Mouse (Mus musculus): Measurements from ENCODE around the gene Prep. TPM values are rescaled to one million over a fixed set of nuclear protein-coding genes. Genes with fewer than 3 reads are reported as not detected.

Prep gene
- polyA plus RNA-seq, 1 experiment: 35.6 TPM

DNA sequence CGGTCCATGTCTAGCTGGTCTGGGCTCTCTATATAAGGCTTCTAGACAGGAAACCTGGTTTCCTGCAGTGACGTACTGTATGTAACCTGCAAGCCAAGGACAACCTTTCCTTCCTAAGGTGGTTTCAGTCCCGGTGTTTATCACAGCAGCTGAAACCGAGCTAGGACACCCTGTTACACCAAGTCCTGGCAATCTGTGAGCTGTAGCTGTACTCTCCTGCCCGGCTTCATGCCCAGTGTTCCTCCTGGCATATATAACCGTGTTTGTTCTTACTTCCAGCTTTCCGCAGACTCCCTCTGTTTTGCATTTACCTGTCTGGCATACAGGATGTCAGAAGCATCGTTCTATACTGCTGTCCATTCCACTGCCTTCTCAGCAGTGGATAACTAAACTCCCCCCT, 51.4 kb downstream of the Prep start:
- Histone ChIP-seq H3K79me2 (ENCODE audit: control insufficient read depth, insufficient read depth) (no peaks in the 10 kb centered on the region), H3K27me3 (ENCODE audit: control insufficient read depth, insufficient read depth, insufficient read length) (no peaks in the 10 kb centered on the region), H3K4me3 (no peak overlapping the region), H3K4me2 (ENCODE audit: low read depth) (no peak overlapping the region), H3K36me3 (ENCODE audit: control insufficient read depth, insufficient read depth) (peaks cover 76% of the 10 kb centered on the region), H3ac (ENCODE audit: control insufficient read depth, insufficient read length) (no peak overlapping the region)
- no peak for TF ChIP-seq TCF3 (IDR thresholded peaks at IDR 0.05; ENCODE audit: insufficient read length, low read depth)
- TF ChIP-seq CEBPB (IDR thresholded peaks at IDR 0.05; ENCODE audit: insufficient read depth, poor library complexity, severe bottlenecking): no peak
- no peak for TF ChIP-seq POLR2AphosphoS2 (IDR thresholded peaks at IDR 0.05; ENCODE audit: insufficient read length, low read depth)
- TF ChIP-seq USF1 (IDR thresholded peaks at IDR 0.05; ENCODE audit: low read depth): no peak
- no peak for TF ChIP-seq POLR2A (IDR thresholded peaks at IDR 0.05; ENCODE audit: insufficient read length, low read depth)
- no peak for TF ChIP-seq MAX (IDR thresholded peaks at IDR 0.05; ENCODE audit: low read depth)
- no peak for TF ChIP-seq REST (IDR thresholded peaks at IDR 0.05; ENCODE audit: insufficient read depth, insufficient read length)
- no peak for TF ChIP-seq TCF12 (IDR thresholded peaks at IDR 0.05; ENCODE audit: insufficient read depth, poor library complexity, severe bottlenecking)
- TF ChIP-seq SRF (IDR thresholded peaks at IDR 0.05; ENCODE audit: control insufficient read depth, insufficient read length, low read depth): no peak
- no peak for TF ChIP-seq E2F4 (IDR thresholded peaks at IDR 0.05; ENCODE audit: insufficient read depth)

DNA sequence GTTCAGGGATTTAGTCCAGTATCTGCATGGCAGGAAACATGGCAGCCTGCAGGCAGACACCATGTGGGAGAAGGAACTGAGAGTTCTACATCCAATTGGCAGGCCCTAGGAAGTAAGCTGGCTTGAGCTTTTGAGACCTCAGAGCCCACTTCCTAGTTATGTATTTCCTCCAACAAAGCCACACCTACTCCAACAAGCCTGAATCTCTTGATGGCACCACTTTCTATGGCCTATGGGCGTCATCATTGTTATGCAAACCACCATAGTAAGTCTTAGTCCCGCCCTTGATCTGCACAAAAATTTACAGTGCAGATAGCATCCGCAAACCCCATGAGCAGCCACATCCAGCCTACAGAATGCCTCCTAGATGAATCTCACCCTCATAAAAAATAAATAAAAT, 54.6 kb downstream of the Prep start:
- peaks cover 76% of the 10 kb centered on the region for H3K36me3 ChIP-seq (ENCODE audit: control insufficient read depth, insufficient read depth)

DNA sequence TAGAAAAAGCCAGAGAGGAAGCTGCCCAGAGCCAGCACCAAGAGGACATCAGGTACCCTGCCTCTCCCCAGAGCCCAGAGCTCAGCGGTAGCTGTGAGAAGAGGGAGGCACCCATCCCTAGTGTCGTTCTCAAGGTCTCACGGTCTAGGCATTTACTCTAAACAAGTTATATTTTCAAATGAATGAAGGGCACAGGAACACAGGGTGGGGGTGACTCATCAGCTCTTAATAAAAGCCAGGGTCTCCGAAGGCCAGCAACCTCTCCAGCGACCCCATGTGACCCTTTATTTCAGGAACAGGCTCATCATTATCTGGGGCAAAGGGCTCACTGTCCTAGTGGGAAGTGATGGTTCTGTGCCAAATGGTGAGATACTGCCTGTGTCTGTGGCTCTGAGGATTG, 55.5 kb downstream of the Prep start:
- TF ChIP-seq USF1 (IDR thresholded peaks at IDR 0.05; ENCODE audit: low read depth) (no peak), POLR2A (IDR thresholded peaks at IDR 0.05; ENCODE audit: insufficient read length, low read depth) (no peak), MYOG (IDR thresholded peaks at IDR 0.05; ENCODE audit: control insufficient read depth in 1 of 3, insufficient read depth in 1 of 3, insufficient read length in 2 of 3, low read depth in 2 of 3) (no peak), TCF12 (IDR thresholded peaks at IDR 0.05; ENCODE audit: insufficient read depth, poor library complexity, severe bottlenecking) (no peak), MAX (IDR thresholded peaks at IDR 0.05; ENCODE audit: low read depth) (no peak), MYOD1 (IDR thresholded peaks at IDR 0.05; ENCODE audit: control insufficient read depth in 1 of 3, insufficient read length in 2 of 3, low read depth in 2 of 3) (no peak), POLR2AphosphoS2 (IDR thresholded peaks at IDR 0.05; ENCODE audit: insufficient read length, low read depth) (no peak), REST (IDR thresholded peaks at IDR 0.05; ENCODE audit: insufficient read depth, insufficient read length) (no peak), SRF (IDR thresholded peaks at IDR 0.05; ENCODE audit: control insufficient read depth, insufficient read length, low read depth) (no peak), TCF3 (IDR thresholded peaks at IDR 0.05; ENCODE audit: insufficient read length, low read depth) (no peak), E2F4 (IDR thresholded peaks at IDR 0.05; ENCODE audit: insufficient read depth) (no peak), CEBPB (IDR thresholded peaks at IDR 0.05; ENCODE audit: insufficient read depth, poor library complexity, severe bottlenecking) (no peak)
- no peak overlapping the region for H3K4me2 ChIP-seq (ENCODE audit: low read depth)
- H3K36me3 ChIP-seq (ENCODE audit: control insufficient read depth, insufficient read depth): peaks cover 74% of the 10 kb centered on the region
- H3K27me3 ChIP-seq (ENCODE audit: control insufficient read depth, insufficient read depth, insufficient read length): no peaks in the 10 kb centered on the region
- H3K79me2 ChIP-seq (ENCODE audit: control insufficient read depth, insufficient read depth): no peaks in the 10 kb centered on the region
- H3K4me3 ChIP-seq: no peak overlapping the region
- no peak overlapping the region for H3ac ChIP-seq (ENCODE audit: control insufficient read depth, insufficient read length)

More for the DNA sequence above, 54.6 kb downstream of the Prep start:
- H3ac ChIP-seq (ENCODE audit: control insufficient read depth, insufficient read length): no peak overlapping the region
- no peak overlapping the region for H3K4me2 ChIP-seq (ENCODE audit: low read depth)
- H3K27me3 ChIP-seq (ENCODE audit: control insufficient read depth, insufficient read depth, insufficient read length): no peaks in the 10 kb centered on the region
- no peak overlapping the region for H3K4me3 ChIP-seq
- TF ChIP-seq POLR2A (IDR thresholded peaks at IDR 0.05; ENCODE audit: insufficient read length, low read depth) (no peak), MAX (IDR thresholded peaks at IDR 0.05; ENCODE audit: low read depth) (no peak), MYOG (IDR thresholded peaks at IDR 0.05; ENCODE audit: control insufficient read depth in 1 of 3, insufficient read depth in 1 of 3, insufficient read length in 2 of 3, low read depth in 2 of 3) (no peak), CEBPB (IDR thresholded peaks at IDR 0.05; ENCODE audit: insufficient read depth, poor library complexity, severe bottlenecking) (no peak), E2F4 (IDR thresholded peaks at IDR 0.05; ENCODE audit: insufficient read depth) (no peak), TCF12 (IDR thresholded peaks at IDR 0.05; ENCODE audit: insufficient read depth, poor library complexity, severe bottlenecking) (no peak), SRF (IDR thresholded peaks at IDR 0.05; ENCODE audit: control insufficient read depth, insufficient read length, low read depth) (no peak), USF1 (IDR thresholded peaks at IDR 0.05; ENCODE audit: low read depth) (no peak), MYOD1 (IDR thresholded peaks at IDR 0.05; ENCODE audit: control insufficient read depth in 1 of 3, insufficient read length in 2 of 3, low read depth in 2 of 3) (no peak), POLR2AphosphoS2 (IDR thresholded peaks at IDR 0.05; ENCODE audit: insufficient read length, low read depth) (no peak), REST (IDR thresholded peaks at IDR 0.05; ENCODE audit: insufficient read depth, insufficient read length) (no peak), TCF3 (IDR thresholded peaks at IDR 0.05; ENCODE audit: insufficient read length, low read depth) (no peak)
- H3K79me2 ChIP-seq (ENCODE audit: control insufficient read depth, insufficient read depth): no peaks in the 10 kb centered on the region

DNA sequence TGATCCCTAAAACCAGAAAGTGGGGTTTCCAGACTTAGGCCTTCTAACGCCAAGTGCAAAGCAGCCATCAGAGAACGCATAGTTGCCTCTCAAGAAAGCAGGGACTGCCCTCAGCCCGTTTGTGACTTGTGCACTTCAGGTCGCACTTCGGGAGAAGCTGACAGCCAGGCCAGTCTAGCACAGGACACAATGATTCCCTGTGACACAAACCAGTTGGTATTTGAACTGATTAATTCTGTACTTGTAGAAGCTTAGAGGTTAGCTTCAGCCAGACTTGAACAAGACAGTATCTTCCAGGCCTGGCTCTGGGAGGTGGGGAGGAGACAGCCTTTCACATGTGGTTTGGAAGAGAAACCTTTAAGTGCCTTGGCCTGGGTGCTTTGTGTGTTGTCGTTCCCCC, 56.0 kb downstream of the Prep start:
- no peak overlapping the region for H3K4me3 ChIP-seq
- TF ChIP-seq E2F4 (IDR thresholded peaks at IDR 0.05; ENCODE audit: insufficient read depth): no peak
- TF ChIP-seq POLR2A (IDR thresholded peaks at IDR 0.05; ENCODE audit: insufficient read length, low read depth): no peak
- no peak for TF ChIP-seq SRF (IDR thresholded peaks at IDR 0.05; ENCODE audit: control insufficient read depth, insufficient read length, low read depth)
- TF ChIP-seq MYOG (IDR thresholded peaks at IDR 0.05; ENCODE audit: control insufficient read depth in 1 of 3, insufficient read depth in 1 of 3, insufficient read length in 2 of 3, low read depth in 2 of 3): no peak
- no peak for TF ChIP-seq TCF12 (IDR thresholded peaks at IDR 0.05; ENCODE audit: insufficient read depth, poor library complexity, severe bottlenecking)
- TF ChIP-seq POLR2AphosphoS2 (IDR thresholded peaks at IDR 0.05; ENCODE audit: insufficient read length, low read depth): no peak
- TF ChIP-seq MYOD1 (IDR thresholded peaks at IDR 0.05; ENCODE audit: control insufficient read depth in 1 of 3, insufficient read length in 2 of 3, low read depth in 2 of 3): no peak
- no peak for TF ChIP-seq MAX (IDR thresholded peaks at IDR 0.05; ENCODE audit: low read depth)
- no peak for TF ChIP-seq REST (IDR thresholded peaks at IDR 0.05; ENCODE audit: insufficient read depth, insufficient read length)
- TF ChIP-seq CEBPB (IDR thresholded peaks at IDR 0.05; ENCODE audit: insufficient read depth, poor library complexity, severe bottlenecking): no peak
- no peak for TF ChIP-seq USF1 (IDR thresholded peaks at IDR 0.05; ENCODE audit: low read depth)
- TF ChIP-seq TCF3 (IDR thresholded peaks at IDR 0.05; ENCODE audit: insufficient read length, low read depth): no peak

More for the DNA sequence above, 56.0 kb downstream of the Prep start:
- no peaks in the 10 kb centered on the region for H3K79me2 ChIP-seq (ENCODE audit: control insufficient read depth, insufficient read depth)
- H3K4me2 ChIP-seq (ENCODE audit: low read depth): no peak overlapping the region
- no peak overlapping the region for H3ac ChIP-seq (ENCODE audit: control insufficient read depth, insufficient read length)
- peaks cover 74% of the 10 kb centered on the region for H3K36me3 ChIP-seq (ENCODE audit: control insufficient read depth, insufficient read depth)
- H3K27me3 ChIP-seq (ENCODE audit: control insufficient read depth, insufficient read depth, insufficient read length): no peaks in the 10 kb centered on the region
